Mouse (Mus musculus) C2C12 (cell line): ENCODE results near the gene Prkce. TPM values are rescaled to one million over a fixed set of nuclear protein-coding genes. Genes with fewer than 3 reads are reported as not detected.

Experiments
- H3K27me3 ChIP-seq: one replicate; pipeline ENCODE4 v1.6.1; 2011; ENCODE audit not compliant: control insufficient read depth, insufficient read depth, insufficient read length
- H3K36me3 ChIP-seq: one replicate; pipeline ENCODE4 v1.6.1; 2011; ENCODE audit not compliant: control insufficient read depth, insufficient read depth
- H3K4me3 ChIP-seq: one replicate; pipeline ENCODE4 v1.5.1; 2011; ENCODE audit warnings: mild to moderate bottlenecking, control low read depth; ENCODE audit not compliant: poor library complexity, insufficient read depth, severe bottlenecking
- H3K79me2 ChIP-seq: one replicate; pipeline ENCODE4 v1.6.1; 2011; ENCODE audit not compliant: control insufficient read depth, insufficient read depth
- H3K79me3 ChIP-seq: one replicate; pipeline ENCODE4 v1.6.1; 2011; ENCODE audit warnings: low read depth, control low read depth
- H3ac ChIP-seq: one replicate; pipeline ENCODE3; 2011; ENCODE audit warnings: low read depth; ENCODE audit not compliant: control insufficient read depth, insufficient read length
- CEBPB ChIP-seq: IDR thresholded peaks from one replicate; pipeline ENCODE4 v1.6.1; 2011; ENCODE audit warnings: low read depth, mild to moderate bottlenecking, control low read depth, moderate library complexity
- CTCF ChIP-seq: IDR thresholded peaks from one replicate; pipeline ENCODE4 v1.5.1; 2011; ENCODE audit not compliant: control insufficient read depth, insufficient read depth, insufficient read length
- FOSL1 ChIP-seq: IDR thresholded peaks from one replicate; pipeline ENCODE4 v1.8.0; 2011; ENCODE audit warnings: mild to moderate bottlenecking, low read length; ENCODE audit not compliant: poor library complexity, insufficient read depth, severe bottlenecking
- MAX ChIP-seq: IDR thresholded peaks from one replicate; pipeline ENCODE4 v1.6.1; 2011; ENCODE audit warnings: mild to moderate bottlenecking, control low read depth
- MYOD1 ChIP-seq: IDR thresholded peaks from one replicate; pipeline ENCODE4 v1.6.1; 2011; ENCODE audit warnings: low read depth; ENCODE audit not compliant: control insufficient read depth, insufficient read length
- MYOG ChIP-seq: IDR thresholded peaks from one replicate; pipeline ENCODE4 v1.6.1; 2011; ENCODE audit not compliant: control insufficient read depth, insufficient read length; ENCODE audit errors: extremely low read depth
- USF1 ChIP-seq: IDR thresholded peaks from one replicate; pipeline ENCODE4 v1.6.1; 2011; ENCODE audit warnings: low read depth, mild to moderate bottlenecking, control low read depth, moderate library complexity
- polyA plus RNA-seq: library from polyadenylated mRNA; unstranded; fragments of >200 nt; fragmentation: generic; extraction: Trizol; gene quantifications from one replicate; pipeline ENCODE4 v1.2.1, GENCODE M21; 2012; ENCODE audit warnings: missing spikeins

The Prkce gene
- polyA plus RNA-seq, 1 experiment, result 1.4 TPM

GRCm38 (mm10) chr17:86434781-86435180, 267.2 kb downstream of the Prkce start:
- H3ac ChIP-seq, result no peak overlapping the region

GRCm38 (mm10) chr17:86435570-86435969, 268.0 kb downstream of the Prkce start:
- H3ac ChIP-seq, result no peak overlapping the region
- no peaks in the 10 kb centered on the region for H3K79me3 ChIP-seq
- H3K27me3 ChIP-seq, result no peaks in the 10 kb centered on the region
- H3K79me2 ChIP-seq, result no peaks in the 10 kb centered on the region
- H3K4me3 ChIP-seq, result no peak overlapping the region
- no peaks in the 10 kb centered on the region for H3K36me3 ChIP-seq
- TF ChIP-seq FOSL1, result no peak
- no peak for TF ChIP-seq MYOD1
- no peak for TF ChIP-seq USF1
- no peak for TF ChIP-seq MYOG
- TF ChIP-seq CTCF, result no peak
- TF ChIP-seq CEBPB, result no peak
- TF ChIP-seq MAX, result no peak

More at GRCm38 (mm10) chr17:86434781-86435180, 267.2 kb downstream of the Prkce start:
- no peaks in the 10 kb centered on the region for H3K36me3 ChIP-seq
- H3K27me3 ChIP-seq, result no peaks in the 10 kb centered on the region
- no peak overlapping the region for H3K4me3 ChIP-seq
- TF ChIP-seq MAX, result no peak
- no peak for TF ChIP-seq FOSL1
- no peak for TF ChIP-seq CTCF
- TF ChIP-seq MYOG, result no peak
- TF ChIP-seq USF1, result no peak
- TF ChIP-seq CEBPB, result no peak
- TF ChIP-seq MYOD1, result no peak
- H3K79me3 ChIP-seq, result no peaks in the 10 kb centered on the region
- H3K79me2 ChIP-seq, result no peaks in the 10 kb centered on the region

GRCm38 (mm10) chr17:86435984-86436383, 268.4 kb downstream of the Prkce start:
- TF ChIP-seq MAX (no peak), CTCF (no peak), FOSL1 (no peak), MYOD1 (no peak), CEBPB (no peak)
- Histone ChIP-seq H3K79me3 (no peaks in the 10 kb centered on the region), H3K27me3 (no peaks in the 10 kb centered on the region), H3K36me3 (no peaks in the 10 kb centered on the region), H3ac (no peak overlapping the region), H3K79me2 (no peaks in the 10 kb centered on the region), H3K4me3 (no peak overlapping the region)

GRCm38 (mm10) chr17:86436583-86437370, 269.2 kb downstream of the Prkce start:
- H3K27me3 ChIP-seq, result no peaks in the 10 kb centered on the region
- no peak overlapping the region for H3K4me3 ChIP-seq
- H3ac ChIP-seq, result no peak overlapping the region
- H3K36me3 ChIP-seq, result no peaks in the 10 kb centered on the region
- TF ChIP-seq MYOD1 (no peak), MYOG (no peak), MAX (no peak), USF1 (no peak)
- H3K79me2 ChIP-seq, result no peaks in the 10 kb centered on the region
- no peaks in the 10 kb centered on the region for H3K79me3 ChIP-seq

GRCm38 (mm10) chr17:86437516-86438277, 270.1 kb downstream of the Prkce start:
- Histone ChIP-seq H3ac (no peak overlapping the region), H3K79me3 (no peaks in the 10 kb centered on the region), H3K79me2 (no peaks in the 10 kb centered on the region), H3K27me3 (no peaks in the 10 kb centered on the region), H3K4me3 (no peak overlapping the region), H3K36me3 (no peaks in the 10 kb centered on the region)
- TF ChIP-seq FOSL1 (no peak), MYOG (no peak), MYOD1 (no peak)
